Mouse (Mus musculus): ENCODE measurements around the gene Olfr1423.
"Not testable (repeated sequence)": the region's sequence is repeated elsewhere in the genome, so short reads cannot be mapped to it uniquely, and the experiment has no call there.

Gene Olfr1423

DNA sequence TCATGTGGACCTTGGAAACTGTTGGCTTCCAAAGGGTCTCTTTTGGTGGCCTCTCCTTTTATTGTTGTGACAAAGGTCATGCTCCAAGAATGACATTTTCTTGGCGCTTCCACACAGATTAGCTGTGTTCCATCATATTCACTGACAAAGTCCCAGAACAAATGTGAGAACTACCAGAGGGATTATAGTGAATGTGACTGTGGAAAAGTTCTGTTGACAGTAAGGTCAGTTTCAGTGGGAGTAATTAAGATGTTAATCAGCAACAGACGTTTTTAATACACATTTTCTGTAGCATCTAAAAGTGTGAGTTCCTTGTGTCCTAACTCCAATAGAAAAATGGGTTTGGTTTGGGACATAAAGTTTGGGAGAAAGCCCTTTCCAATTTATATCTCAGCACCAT lies at the start of gene Olfr1423:
Gene Olfr1423 (minus strand): TSS at position 101 of the 400 bp plus-strand sequence.
- in situ Hi-C loops (cut with MboI, MseI), result no loop called here

DNA sequence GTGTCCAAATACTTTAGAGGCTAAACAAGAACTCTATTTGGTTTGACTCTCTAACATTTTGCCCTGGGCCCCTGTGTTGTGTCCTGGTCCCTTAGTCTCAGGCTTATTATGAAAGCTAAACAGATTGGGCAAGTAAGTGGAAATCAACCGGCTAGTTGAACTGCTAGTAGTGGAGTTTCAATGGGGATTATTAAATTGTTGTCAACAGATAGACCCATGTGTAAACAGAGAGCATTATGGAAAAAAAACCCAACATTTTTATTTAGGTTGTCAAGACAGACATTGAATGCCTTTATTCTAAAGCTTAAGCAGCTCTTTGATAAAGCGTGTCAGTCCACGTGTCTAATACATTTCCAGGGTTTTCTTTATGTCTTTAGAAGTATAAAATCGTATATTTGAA lies 36.5 kb upstream of the Olfr1423 start, which contains the start of gene Olfr1425:
Gene Olfr1425 (minus strand): TSS at position 101 of the 400 bp plus-strand sequence.
- in situ Hi-C loops (cut with MboI, MseI), result not testable (repeated sequence)

DNA sequence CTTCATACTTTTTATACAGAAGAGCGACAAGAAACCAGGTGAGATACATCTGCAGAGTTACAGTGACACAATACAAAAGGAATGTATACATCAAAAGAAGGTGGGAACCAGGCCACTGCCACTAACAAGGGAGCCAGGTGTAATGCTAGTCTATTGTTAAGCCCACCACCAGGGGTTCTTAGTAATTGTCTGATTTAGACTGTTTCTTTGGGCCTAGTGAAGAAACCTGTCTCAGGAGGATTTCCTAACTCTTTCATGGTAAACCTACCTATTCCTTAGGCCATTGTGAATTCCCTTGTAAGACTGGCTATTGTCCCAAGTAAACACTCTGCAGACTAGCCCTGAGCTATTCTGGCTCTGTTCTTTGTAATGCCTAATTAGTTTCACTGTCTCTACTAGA lies 28.4 kb upstream of the Olfr1423 start:
- in situ Hi-C loops (cut with MboI, MseI), result not testable (repeated sequence)

DNA sequence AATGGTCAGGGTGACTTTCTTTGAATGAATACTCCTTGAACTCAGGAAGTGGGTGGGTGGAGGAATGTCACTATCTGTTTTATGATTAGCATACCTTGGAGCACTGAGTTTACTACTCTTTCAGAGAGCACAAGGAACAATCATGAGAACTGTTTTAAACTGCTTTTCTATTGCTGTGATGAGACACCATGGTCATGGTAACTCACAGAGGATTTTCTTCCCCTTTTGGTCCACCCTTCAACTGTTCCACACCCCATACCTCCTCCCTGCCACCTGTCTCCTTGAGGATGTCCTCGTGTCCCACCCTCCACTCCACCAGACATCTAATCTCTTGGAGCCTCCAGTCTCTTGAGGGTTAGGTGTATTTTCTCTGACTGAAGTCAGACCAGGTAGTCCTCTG lies 26.7 kb upstream of the Olfr1423 start:
- in situ Hi-C loops (cut with MboI, MseI), result not testable (repeated sequence)

DNA sequence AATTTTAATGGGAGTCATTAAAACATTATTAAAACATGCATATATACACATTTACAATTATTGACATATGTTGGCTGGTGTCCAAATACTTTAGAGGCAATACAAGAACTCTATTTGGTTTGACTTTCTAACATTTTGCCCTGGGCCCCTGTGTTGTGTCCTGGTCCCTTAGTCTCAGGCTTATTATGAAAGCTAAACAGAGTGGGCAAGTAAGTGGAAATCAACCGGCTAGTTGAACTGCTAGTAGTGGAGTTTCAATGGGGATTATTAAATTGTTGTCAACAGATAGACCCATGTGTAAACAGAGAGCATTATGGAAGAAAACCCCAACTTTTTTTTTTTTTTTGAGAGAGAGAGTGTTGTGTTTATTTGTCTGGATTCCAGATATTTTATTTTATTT lies 21.5 kb upstream of the Olfr1423 start, which contains the start of gene Olfr1424:
Gene Olfr1424 (minus strand): TSS at position 101 of the 400 bp plus-strand sequence.
- in situ Hi-C loops (cut with MboI, MseI), result not testable (repeated sequence)

DNA sequence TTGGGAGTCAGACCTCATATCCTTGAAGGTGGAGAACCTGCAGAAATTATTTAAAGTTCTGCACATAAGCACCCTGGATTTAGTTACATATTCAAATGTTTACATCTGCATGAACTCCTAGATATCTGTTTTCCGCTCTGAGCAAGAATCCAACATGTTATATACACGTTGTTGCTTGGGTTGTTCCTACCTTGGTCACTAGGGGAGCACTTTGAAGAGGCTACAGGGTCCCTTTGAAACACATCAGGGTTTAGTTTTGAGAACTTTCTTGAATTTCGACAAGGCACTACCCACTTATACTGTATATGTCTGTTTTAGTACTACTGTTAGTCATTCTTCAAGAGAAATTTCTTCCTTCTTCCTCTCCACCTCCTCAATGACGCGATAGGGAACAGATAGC lies 2.0 kb upstream of the Olfr1423 start:
- in situ Hi-C loops (cut with MboI, MseI), result no loop called here

DNA sequence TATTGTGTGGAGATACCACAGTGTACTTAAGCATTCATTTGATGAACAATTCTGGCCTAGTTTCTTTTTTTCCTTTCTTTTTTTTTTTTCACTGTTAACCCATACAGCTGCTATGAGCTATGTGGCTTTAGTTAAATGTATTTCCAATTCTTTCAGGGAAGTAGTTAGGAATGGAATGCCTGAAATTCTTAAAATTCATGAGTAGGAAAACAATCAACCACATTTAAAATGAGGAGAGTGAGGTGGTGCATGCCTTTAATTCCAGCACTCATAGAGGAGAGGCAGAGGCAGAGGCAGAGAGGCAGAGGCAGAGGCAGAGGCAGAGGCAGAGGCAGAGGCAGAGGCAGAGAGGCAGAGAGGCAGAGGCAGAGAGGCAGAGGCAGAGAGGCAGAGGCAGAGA lies 3.4 kb downstream of the Olfr1423 start:
- in situ Hi-C loops (cut with MboI, MseI), result loop anchor here in 1 of 2 experiments (10.0 kb wide), 1 partner anchor 383 kb away; no protein-coding TSS in a partner anchor

DNA sequence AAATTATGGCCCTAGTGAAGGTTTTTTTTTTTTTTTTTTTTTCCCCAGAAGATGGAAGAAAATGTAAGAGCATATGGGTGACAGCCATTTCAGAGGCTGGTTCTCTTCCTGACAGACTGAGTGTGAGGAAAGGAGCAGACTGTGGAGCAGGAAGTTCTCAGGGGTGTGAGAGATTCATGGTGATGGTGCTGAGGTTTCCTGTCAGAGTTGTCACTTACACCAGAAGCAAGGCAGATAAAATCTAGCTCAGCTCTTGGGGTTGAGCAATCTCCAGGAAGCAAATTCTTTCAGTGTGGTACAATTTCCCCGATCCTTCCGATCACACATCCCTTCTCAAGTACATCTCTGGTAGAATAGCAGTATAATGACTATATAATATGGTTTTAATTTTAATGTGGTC lies 14.5 kb downstream of the Olfr1423 start:
- in situ Hi-C loops (cut with MboI, MseI), result no loop called here

DNA sequence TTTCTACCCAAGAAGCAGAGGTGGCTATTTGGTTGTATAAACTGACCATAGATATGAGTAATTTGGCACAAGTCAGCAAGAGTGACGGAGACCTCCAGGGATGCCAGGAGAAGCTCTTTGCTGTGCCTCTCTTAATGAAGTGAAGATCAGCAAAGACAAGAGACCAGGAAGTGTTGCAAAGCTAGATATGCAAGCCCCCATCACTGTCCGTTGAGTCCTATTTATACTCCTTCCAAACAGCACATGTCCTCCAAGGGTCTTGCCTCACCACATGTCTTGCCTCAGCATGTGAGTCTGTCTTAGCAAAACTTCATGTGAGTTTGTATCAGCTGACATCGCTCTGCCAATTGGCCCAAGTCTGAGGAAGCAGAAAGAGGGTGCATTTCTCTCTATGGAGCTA lies 15.8 kb downstream of the Olfr1423 start:
- in situ Hi-C loops (cut with MboI, MseI), result no loop called here

DNA sequence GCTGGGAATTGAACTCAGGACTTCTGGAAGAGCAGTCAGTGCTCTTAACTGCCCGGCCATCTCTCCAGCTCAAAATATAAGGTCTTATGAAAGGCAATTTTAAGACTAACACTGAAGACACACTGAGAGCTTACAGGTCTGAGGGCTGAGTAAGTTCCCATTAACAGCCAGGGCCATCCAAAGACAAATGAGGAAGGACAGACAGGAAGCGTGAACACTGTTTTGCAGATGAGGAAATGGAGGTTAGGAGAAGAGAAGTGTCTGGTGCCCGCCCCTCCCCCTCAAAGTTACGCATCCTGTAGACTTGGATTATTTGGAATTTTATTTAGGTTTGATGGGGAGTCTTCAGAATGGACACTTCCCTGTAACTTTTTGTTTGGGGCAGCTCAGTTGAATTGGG lies 17.0 kb downstream of the Olfr1423 start:
- in situ Hi-C loops (cut with MboI, MseI), result loop anchor here in 1 of 2 experiments (25.0 kb wide), 1 partner anchor 512 kb away; the partner anchor contains the start of gene Ms4a6b

DNA sequence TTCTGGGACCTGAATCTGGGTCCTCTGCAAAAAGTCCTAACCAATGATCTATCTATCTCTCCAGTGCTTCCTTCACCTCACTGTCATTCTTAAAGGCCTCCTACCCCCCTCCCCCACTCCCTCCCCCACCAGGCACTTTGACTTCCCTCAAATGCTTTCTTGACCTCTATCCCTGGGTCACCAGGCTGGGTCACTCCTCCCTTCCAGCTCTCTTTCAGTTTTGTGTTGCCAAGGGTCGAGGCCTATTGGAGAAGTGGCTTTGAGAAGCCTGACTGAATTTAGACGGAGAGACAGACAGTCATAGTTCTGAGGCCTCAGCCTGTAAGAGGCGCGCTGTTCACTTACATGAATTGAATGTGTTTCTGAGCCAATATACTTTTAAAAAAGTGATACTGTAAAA lies 24.9 kb downstream of the Olfr1423 start:
- in situ Hi-C loops (cut with MboI, MseI), result loop anchor here (10.0 to 25.0 kb wide), 3 partner anchors 459 to 559 kb away; partner anchors contain the start of gene Ms4a6b (in 1 of the 2)

DNA sequence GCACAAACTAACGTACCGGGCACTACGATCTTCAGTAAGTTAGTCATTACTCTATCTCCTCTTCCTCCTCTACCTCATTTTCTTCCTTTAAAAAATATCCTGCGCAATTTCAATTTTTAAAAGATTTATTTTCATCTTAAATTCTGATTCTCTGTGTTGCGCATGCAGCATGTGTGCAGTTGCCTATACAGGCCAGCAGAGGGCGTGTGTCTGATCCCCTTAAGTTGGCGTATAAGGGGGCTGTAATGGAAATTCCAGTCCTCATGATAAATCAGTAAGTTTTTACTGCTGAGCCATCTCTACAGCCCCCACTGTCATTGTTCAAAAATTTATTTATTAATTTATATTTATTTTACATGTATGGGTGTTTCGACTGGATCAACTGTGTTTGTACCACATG lies 25.4 kb downstream of the Olfr1423 start:
- in situ Hi-C loops (cut with MboI, MseI), result loop anchor here (10.0 to 25.0 kb wide), 3 partner anchors 459 to 559 kb away; partner anchors contain the start of gene Ms4a6b (in 1 of the 2)

DNA sequence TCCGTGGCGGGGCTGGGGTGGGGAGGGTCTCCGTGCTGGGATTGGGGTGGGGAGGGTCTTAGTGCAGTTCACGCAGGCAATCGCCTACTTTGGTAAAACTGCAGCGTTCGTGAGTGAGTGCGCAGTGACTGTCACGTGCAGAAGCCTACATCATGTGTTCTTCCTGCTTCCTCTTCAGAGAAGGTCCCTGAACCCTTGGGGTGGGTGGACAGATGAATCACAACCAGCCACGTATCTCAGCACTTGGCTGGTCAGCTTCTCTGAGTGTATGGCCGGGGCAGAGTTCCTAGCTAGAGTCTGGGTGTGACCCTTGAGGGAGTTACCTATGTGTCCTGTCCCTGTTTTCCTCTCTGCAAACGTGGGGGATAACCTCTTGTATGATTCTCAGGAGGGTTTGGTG lies 27.9 kb downstream of the Olfr1423 start:
- in situ Hi-C loops (cut with MboI, MseI), result loop anchor here (10.0 to 25.0 kb wide), 3 partner anchors 462 to 562 kb away; partner anchors contain the start of gene Ms4a6b (in 1 of the 2)

DNA sequence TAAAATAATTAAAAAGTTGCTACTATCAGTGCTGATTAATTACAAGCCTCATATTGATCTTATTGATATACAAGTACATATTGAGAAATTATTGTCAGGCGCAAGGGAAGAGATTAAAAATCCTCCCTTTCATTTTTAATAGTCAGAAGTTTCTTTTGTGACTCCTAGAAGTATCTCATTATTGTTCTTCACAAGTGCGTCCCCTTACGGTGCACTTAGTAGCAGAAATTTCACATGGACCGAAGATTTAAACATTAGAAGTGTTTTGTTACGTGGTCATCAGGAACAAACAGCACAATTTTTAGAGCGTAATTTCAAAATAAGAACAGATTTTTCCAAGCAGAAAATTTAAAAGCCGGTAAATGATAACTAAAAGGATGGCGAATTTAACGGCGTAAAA lies 28.5 kb downstream of the Olfr1423 start:
- in situ Hi-C loops (cut with MboI, MseI), result loop anchor here (10.0 to 25.0 kb wide), 3 partner anchors 462 to 562 kb away; partner anchors contain the start of gene Ms4a6b (in 1 of the 2)

DNA sequence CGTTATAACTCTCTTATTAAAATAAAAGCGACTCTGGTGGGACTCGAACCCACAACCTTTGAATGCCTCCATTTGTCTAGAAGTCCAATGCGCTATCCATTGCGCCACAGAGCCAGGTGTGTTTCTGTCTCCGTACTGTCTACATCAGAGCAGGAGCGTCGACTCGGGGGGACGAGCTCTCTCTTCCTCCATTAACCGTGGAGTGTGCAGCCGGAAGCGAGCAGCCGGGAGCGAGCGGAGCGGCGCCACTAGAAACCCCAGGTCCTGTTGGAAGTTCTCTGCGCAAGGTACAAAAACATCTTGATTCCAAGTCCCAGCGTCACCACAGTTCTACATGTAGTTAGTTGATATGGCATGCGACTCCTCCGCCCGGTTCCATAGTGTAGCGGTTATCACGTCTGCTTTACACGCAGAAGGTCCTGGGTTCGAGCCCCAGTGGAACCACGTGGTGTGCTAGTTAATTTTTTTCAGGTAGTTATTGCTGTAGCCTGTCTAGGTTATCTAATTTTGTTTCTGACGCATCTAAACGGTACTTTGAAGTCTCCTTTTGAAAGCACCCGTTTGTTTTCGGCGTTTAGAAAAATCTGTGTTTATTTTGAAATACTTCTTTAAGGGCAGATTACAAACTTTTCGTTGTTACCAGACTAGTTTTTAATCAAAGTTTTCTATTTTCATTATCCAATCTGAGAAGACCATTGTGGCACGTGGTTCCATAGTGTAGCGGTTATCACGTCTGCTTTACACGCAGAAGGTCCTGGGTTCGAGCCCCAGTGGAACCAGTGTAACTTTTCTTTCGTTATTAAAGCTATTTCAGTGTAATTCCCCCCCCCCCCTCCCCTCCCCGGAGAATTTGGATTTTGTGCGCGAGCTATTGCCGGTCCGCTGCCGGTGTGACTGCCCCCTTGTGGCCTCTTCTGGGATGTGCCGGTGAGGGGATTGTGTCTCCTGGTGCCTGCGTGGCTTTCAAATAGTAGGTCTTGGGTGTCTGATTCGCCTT lies 29.3 kb downstream of the Olfr1423 start:
- in situ Hi-C loops (cut with MboI, MseI), result loop anchor here (10.0 to 25.0 kb wide), 3 partner anchors 463 to 563 kb away; partner anchors contain the start of gene Ms4a6b (in 1 of the 2)

DNA sequence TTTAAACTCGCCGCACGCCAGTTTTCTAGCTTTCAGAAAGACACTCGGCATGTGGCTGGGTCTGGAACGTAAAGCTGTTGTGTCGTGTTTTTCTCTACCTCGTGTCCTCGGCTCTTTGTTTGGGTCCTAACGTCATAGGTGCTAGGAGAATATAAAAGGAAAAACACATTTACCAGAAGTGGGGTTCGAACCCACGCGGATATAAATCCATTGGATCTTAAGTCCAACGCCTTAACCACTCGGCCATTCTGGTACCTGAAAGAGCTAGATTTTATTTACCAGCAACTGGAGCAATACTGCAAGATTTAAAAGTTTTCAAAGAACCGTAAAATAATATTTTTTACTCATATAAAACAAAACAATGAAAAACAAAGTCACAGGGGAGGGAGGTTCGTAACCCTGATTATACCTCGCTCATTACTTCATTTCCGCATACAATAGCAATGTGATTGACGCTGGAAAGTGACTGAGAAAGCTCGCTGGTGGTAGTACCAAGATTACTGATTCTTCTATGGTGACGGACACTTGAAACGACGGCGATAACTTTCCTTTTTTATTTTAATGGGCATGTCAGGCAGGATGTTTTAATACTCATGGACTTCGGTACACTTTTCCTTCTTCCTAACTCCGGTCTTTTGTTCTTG lies 30.1 kb downstream of the Olfr1423 start:
- in situ Hi-C loops (cut with MboI, MseI), result loop anchor here (10.0 to 25.0 kb wide), 3 partner anchors 464 to 564 kb away; partner anchors contain the start of gene Ms4a6b (in 1 of the 2)

DNA sequence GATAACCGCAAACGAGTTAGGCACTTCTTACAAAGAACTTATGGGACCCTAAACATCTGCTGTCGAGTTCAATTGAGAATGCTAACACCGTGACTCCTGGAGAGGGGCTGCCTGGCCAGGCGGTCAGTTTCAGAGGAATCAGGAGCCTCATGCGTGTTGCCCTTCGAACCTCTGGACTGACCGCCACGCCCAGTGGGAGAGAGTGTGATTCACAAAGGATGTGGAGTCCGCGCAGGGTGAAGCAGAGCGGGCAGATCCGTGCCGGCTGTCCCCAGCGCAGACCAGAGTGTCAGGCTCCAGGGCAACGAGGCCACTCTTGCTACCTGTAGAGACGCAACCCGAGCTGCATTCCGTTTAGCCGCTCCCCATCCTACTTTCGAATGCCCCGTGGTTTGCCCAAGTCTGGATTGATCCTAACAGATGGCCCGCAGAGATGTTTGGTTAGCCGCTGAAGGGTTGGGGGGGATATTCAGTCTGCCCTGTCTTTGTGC lies 30.8 kb downstream of the Olfr1423 start:
- in situ Hi-C loops (cut with MboI, MseI), result loop anchor here (10.0 to 25.0 kb wide), 3 partner anchors 464 to 564 kb away; partner anchors contain the start of gene Ms4a6b (in 1 of the 2)

DNA sequence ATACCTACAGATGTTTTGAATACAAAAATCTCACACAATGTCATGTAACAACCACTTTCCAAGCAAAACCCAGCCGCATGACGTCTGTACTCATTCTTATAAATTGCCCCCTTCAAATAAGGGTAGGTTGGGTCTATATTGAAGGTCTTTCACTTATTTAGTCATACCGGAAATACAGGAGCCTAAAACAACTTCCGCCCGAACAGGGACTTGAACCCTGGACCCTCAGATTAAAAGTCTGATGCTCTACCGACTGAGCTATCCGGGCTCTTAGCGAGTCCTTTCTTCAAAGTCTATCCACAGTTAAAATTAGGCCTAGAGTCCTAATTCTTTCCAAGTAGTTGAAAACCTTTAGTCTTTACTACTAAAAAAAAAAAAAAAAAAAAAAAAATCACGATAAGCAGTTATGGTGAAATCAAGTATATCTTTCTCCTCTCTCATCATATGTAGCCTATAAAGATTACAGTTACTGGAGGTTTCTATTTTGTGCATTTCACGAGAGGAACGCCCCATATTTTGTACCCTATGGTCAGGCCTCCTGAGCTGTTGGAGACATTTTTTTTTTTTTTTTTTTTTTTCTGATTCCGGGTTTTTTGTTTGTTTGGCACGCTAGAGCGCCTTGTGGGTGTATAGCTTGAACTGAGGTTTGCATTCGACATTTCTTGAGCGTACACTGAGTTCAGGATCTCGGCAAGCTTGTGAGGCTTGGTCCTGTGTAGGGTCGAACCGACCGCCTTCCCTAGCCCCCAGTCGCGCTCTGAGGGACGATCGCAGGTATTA lies 31.4 kb downstream of the Olfr1423 start:
- in situ Hi-C loops (cut with MboI, MseI), result loop anchor here (5.0 to 25.0 kb wide), 7 partner anchors 237 to 795 kb away; partner anchors contain the start of genes Ms4a6b (in 2 of the 2), Mrpl16 (in 1 of the 2) and Ms4a6d (in 1 of the 2)

DNA sequence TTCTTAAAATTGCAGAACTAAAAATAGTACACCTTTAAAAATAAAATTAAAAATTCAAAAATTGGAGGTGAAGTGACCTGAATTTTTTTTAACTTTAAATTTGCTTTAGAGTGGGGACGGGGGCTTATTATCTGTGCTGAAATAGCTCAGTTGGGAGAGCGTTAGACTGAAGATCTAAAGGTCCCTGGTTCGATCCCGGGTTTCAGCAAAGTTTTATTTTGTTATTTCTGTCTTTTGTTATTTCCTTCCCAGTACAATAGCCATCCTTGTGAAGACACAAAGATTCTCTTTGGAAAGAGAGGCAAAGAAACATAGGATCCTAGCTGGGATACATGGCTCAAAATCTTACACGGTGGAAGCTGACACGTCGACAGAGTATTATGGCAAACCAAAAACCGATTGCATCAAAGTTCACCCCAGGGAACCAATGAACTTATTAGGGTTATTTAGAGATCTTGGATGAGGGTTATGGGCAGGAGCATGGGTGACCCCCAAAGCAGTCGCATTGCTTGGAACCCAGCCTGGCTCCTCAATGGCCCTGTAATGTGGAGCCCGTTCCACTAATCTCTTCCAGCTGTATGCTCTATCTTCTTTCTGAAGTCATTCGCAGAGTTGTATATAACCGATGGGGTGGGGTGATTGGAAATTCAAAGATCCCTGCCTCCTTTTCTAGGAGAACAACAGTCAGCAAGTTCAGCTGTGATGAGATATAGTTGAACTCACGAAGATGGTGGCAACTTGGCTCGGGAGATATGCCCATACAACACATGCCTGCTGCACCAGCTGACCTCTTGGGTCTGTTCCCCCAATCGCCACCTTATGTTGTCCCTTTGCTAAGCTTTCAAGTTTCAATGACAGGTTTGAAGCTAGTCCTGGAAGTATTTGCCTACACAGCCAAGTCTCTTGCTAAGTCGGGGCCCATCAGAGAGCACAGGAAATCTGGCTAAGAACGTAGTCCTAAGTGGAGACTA lies 32.4 kb downstream of the Olfr1423 start:
- in situ Hi-C loops (cut with MboI, MseI), result loop anchor here (5.0 to 25.0 kb wide), 6 partner anchors 236 to 796 kb away; partner anchors contain the start of genes Ms4a6b (in 2 of the 2), Mrpl16 (in 1 of the 2) and Ms4a6d (in 1 of the 2)
